Mouse (Mus musculus): ENCODE results near the gene Olfr1457.

Gene Olfr1457

DNA sequence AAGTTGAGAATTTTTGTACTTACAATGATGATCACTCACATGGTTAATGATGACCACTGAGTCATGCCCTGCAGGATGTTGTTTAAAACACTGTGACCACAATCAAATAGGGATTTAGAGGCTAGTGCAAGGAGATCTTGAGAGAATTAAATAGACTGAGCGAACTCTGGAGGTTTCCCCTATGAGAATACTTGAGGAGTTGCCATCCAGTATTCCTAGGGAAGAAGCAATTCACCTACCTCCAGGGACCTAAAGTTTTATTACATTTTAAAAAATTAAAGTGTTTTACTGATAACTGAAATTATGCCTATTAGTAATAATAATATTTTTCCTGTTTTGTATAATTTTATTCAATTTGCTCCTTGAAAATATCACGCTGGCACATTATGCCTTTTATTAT lies at the start of gene Olfr1457:
Gene Olfr1457 (minus strand): TSS at position 101 of the 400 bp plus-strand sequence.
- no peak for DNase-seq

DNA sequence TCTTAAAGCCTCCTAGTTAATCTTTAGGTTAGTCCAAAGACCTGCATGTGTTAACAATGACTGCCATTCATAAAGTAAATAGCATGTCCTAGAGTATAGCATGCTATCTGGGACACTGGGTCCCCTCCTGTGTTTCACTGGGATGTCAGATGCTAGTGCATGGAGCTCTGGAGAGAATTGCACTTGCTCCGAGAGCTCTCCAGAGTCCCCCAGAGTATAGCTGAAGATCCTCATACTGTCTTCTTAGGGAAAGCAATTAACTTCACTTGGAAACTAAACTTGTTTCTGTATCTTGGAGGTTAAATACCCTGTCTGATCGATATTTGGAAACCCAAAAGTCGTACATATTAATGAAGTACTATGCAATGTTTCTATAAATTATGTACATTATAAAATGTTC lies 9.0 kb upstream of the Olfr1457 start, which contains the start of gene Olfr1458:
Gene Olfr1458 (minus strand): TSS at position 101 of the 400 bp plus-strand sequence.
- no peak for DNase-seq

DNA sequence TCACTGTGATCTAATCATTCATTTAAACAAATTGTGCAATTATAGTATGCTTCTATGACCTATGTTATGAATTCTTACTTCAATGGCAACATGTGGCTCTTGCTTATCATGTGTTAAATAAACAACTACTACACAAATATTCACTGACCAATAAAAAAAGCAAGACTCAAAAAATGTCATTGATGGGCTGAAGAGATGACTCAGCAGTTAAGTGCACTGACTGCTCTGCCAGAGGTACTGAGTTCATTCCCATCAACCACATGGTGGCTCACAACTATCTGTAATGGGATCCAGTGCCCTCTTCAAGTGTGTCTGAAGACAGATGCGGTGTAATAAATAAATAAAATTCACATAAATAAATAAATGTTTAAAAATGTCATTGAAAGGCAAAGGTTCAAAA lies 3.8 kb downstream of the Olfr1457 start:
- no peak for DNase-seq

DNA sequence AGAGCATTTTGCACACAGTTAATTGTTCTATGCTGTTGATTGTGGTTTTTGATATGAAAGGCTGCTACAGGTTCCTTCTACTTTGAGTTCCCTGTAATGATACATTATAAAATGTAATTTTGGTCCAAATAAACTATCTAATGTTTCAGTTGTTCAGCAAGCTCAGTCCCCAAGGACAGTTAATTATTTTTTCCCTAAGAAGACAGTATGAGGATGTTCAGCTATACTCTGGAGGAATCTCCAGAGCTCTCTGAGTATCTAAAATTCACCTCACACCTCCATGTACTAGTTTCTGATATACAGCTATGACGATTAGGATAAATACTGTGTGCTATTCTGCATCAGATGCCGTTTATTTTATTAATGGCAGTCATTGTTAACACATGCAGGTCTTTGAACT lies 37.4 kb downstream of the Olfr1457 start, which contains the start of gene Olfr1454:
Gene Olfr1454 (plus strand): TSS at position 301 of the 400 bp plus-strand sequence.
- no peak for DNase-seq
